Mouse (Mus musculus) embryonic facial prominence, embryonic 13.5 days (tissue): ENCODE results near the gene Grik4. TPM values are rescaled to one million over a fixed set of nuclear protein-coding genes. Genes with fewer than 3 reads are reported as not detected.

Source experiments
- ATAC-seq: fragments of 200-750 bp; cut with Nextera tagmentation; 2 replicates; pipeline ENCODE4 v1.8.0; 2017; ENCODE audit warnings: low read depth; ENCODE audit not compliant: insufficient number of reproducible peaks, insufficient read depth, low FRiP score, low TSS enrichment
- H3K27ac ChIP-seq: fragments of 300-500 bp; sonication (generic); 2 replicates; pipeline ENCODE4 v1.5.1; 2015; ENCODE audit warnings: moderate library complexity, mild to moderate bottlenecking, inconsistent platforms
- H3K27me3 ChIP-seq: fragments of 300-500 bp; sonication (generic); 2 replicates; pipeline ENCODE4 v1.6.1; 2015; ENCODE audit warnings: mild to moderate bottlenecking, inconsistent platforms
- H3K36me3 ChIP-seq: fragments of 300-500 bp; sonication (generic); 2 replicates; pipeline ENCODE4 v1.6.1; 2015; ENCODE audit warnings: mild to moderate bottlenecking, inconsistent platforms
- H3K4me1 ChIP-seq: fragments of 300-500 bp; sonication (generic); 2 replicates; pipeline ENCODE4 v1.6.1; 2015; ENCODE audit warnings: inconsistent platforms
- H3K4me2 ChIP-seq: fragments of 300-500 bp; sonication (generic); 2 replicates; pipeline ENCODE4 v1.6.1; 2015; ENCODE audit warnings: moderate library complexity, mild to moderate bottlenecking, inconsistent platforms
- H3K4me3 ChIP-seq: fragments of 300-500 bp; sonication (generic); 2 replicates; pipeline ENCODE4 v1.5.1; 2015; ENCODE audit warnings: mild to moderate bottlenecking, inconsistent platforms
- H3K9ac ChIP-seq: fragments of 300-500 bp; sonication (generic); 2 replicates; pipeline ENCODE4 v1.6.1; 2015; ENCODE audit warnings: mild to moderate bottlenecking, inconsistent platforms
- H3K9me3 ChIP-seq: fragments of 300-500 bp; sonication (generic); 2 replicates; pipeline ENCODE4 v1.6.1; 2016; ENCODE audit warnings: inconsistent platforms
- WGBS: fragments of 180-500 bp; shearing (Covaris S2); methylation state at CpG from one replicate; pipeline ENCODE4 v1.1.7; 2015; ENCODE audit warnings: mixed read lengths; 5-methylcytosine and 5-hydroxymethylcytosine counted together
- polyA plus RNA-seq: library from polyadenylated mRNA; unstranded; fragments of >200 nt; fragmentation: Nextera tagmentation; extraction: Ambion mirVana; gene quantifications from 2 replicates; pipeline ENCODE4 v1.2.1, GENCODE M21; 2015

The Grik4 gene
- polyA plus RNA-seq, 1 experiment from 2014 or later: 2.5 TPM

DNA sequence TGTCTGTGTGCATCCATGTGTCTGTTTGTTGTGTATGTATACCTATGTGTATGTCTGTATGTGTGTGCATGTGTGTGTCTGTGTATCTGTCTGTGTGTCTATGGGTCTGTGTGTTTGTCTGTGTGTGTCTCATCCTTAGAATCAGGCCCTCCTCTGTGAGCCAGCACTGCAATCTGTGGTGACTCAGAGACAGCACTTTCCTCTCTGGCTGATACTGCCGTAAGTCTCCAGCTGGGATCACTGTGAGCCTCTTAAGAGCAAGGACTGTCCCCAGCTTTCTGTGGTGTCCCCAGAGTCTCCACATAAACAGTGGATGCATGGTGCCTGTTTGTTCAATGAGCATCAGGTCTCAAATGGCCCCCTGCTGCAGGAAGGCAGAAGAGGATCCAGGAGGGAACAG, 127.5 kb downstream of the Grik4 start:
- WGBS: 71% methylated on average over 1 of the region's 1 CpGs
- Histone ChIP-seq H3K4me2 (no peak overlapping the region), H3K4me1 (no peaks in the 10 kb centered on the region), H3K9ac (no peak overlapping the region), H3K27ac (no peak overlapping the region), H3K4me3 (no peak overlapping the region), H3K9me3 (no peaks in the 10 kb centered on the region), H3K36me3 (no peaks in the 10 kb centered on the region), H3K27me3 (no peaks in the 10 kb centered on the region)
- ATAC-seq: no peak

- no peak overlapping the region for H3K4me2 ChIP-seq
- 88% methylated on average over 3 of the region's 3 CpGs for WGBS
- no peak overlapping the region for H3K9ac ChIP-seq
- H3K9me3 ChIP-seq: no peaks in the 10 kb centered on the region
- H3K36me3 ChIP-seq: no peaks in the 10 kb centered on the region
- no peak for ATAC-seq
- no peak overlapping the region for H3K27ac ChIP-seq
- no peaks in the 10 kb centered on the region for H3K4me1 ChIP-seq
- H3K27me3 ChIP-seq: no peaks in the 10 kb centered on the region
- no peak overlapping the region for H3K4me3 ChIP-seq
Measured at GRCm38 (mm10) chr9:42809146-42809545, 135.1 kb downstream of the Grik4 start.

DNA sequence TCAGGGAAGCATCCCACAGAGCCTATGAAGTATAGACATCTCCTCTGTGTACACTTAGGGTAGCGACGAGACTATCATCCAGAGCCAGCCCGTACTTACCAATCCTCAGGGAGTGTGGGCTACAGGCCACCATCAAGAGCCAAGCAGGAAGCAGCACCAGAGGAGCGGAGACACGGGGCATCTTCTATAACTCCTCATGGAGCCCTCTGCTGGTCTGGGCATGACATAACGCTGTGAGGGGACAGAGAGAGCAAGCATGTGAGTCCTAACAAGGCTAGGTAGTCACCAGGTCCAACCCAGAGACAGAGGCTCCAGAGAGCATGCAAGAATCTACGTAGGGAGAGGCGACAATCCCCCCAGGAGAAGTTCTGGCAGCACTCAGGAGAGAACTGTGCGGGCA, 135.9 kb downstream of the Grik4 start:
- Histone ChIP-seq H3K4me2 (no peak overlapping the region), H3K9me3 (no peaks in the 10 kb centered on the region), H3K27ac (no peak overlapping the region), H3K4me3 (no peak overlapping the region), H3K9ac (no peak overlapping the region), H3K36me3 (no peaks in the 10 kb centered on the region), H3K4me1 (no peaks in the 10 kb centered on the region), H3K27me3 (no peaks in the 10 kb centered on the region)
- WGBS: 68% methylated on average over 9 of the region's 9 CpGs
- ATAC-seq: no peak

GRCm38 (mm10) chr9:42803061-42803491, 141.2 kb downstream of the Grik4 start:
- Histone ChIP-seq H3K4me3 (no peak overlapping the region), H3K4me2 (no peak overlapping the region), H3K9ac (no peak overlapping the region), H3K27me3 (no peaks in the 10 kb centered on the region), H3K27ac (no peak overlapping the region), H3K9me3 (no peaks in the 10 kb centered on the region), H3K36me3 (no peaks in the 10 kb centered on the region), H3K4me1 (peaks cover 22% of the 10 kb centered on the region)
- 65% methylated on average over 3 of the region's 3 CpGs for WGBS
- ATAC-seq: no peak

DNA sequence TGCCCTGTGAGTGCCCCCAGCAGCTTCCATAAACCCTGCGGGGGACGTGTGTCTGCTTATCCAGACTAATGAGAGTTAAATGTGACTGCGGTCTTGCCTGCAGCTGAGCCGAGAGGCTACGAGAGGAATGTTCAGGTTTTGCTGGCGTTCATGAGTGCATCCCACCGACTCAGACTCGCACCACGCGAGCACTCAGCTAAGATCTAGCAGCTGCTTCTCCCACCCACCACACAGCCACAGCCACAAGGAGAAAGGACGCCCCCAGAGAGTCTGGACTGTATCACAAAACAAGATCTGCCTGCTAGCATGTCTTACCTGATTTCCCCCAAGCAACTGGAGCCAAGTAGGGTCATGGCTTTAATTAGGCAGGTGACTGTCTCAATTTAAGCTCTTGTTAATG, 142.4 kb downstream of the Grik4 start:
- Histone ChIP-seq H3K4me3 (no peak overlapping the region), H3K9ac (no peak overlapping the region), H3K4me2 (no peak overlapping the region), H3K27ac (no peak overlapping the region), H3K36me3 (no peaks in the 10 kb centered on the region), H3K27me3 (no peaks in the 10 kb centered on the region), H3K4me1 (peaks cover 22% of the 10 kb centered on the region), H3K9me3 (no peaks in the 10 kb centered on the region)
- no peak for ATAC-seq
- WGBS: 70% methylated on average over 11 of the region's 11 CpGs

- Histone ChIP-seq H3K27me3 (no peaks in the 10 kb centered on the region), H3K4me1 (peaks cover 26% of the 10 kb centered on the region), H3K36me3 (no peaks in the 10 kb centered on the region), H3K4me2 (no peak overlapping the region), H3K4me3 (no peak overlapping the region), H3K9ac (no peak overlapping the region), H3K27ac (no peak overlapping the region), H3K9me3 (no peaks in the 10 kb centered on the region)
- ATAC-seq: no peak
- 82% methylated on average over 7 of the region's 7 CpGs for WGBS
Measured at GRCm38 (mm10) chr9:42800138-42800537, 144.2 kb downstream of the Grik4 start.

DNA sequence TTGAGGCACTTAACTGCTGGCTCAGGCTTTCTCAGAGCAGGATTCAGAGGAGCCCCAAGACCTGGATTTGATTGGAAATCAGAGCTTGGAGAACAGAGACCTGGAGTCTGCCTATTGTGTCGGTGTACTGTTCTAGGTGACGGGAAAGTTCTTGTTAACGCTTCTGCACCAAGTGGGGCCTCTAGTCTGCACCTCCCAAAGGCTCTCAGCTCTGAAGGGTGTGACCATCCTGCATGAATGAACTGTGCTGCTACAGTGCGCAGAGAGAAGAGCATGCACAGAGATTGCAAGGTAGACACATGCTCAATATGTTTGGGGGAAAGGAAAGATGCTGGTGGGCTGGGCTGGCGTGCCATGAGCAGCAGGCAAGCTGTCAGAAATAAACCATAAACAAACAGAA, 144.6 kb downstream of the Grik4 start:
- H3K4me2 ChIP-seq: no peak overlapping the region
- no peaks in the 10 kb centered on the region; the same call in 1 of the 2 replicates for H3K27me3 ChIP-seq
- no peak for ATAC-seq
- no peak overlapping the region for H3K9ac ChIP-seq
- H3K4me3 ChIP-seq: no peak overlapping the region
- H3K4me1 ChIP-seq: peaks cover 26% of the 10 kb centered on the region
- WGBS: 90% methylated on average over 5 of the region's 5 CpGs
- H3K9me3 ChIP-seq: no peaks in the 10 kb centered on the region
- H3K27ac ChIP-seq: no peak overlapping the region
- no peaks in the 10 kb centered on the region for H3K36me3 ChIP-seq

DNA sequence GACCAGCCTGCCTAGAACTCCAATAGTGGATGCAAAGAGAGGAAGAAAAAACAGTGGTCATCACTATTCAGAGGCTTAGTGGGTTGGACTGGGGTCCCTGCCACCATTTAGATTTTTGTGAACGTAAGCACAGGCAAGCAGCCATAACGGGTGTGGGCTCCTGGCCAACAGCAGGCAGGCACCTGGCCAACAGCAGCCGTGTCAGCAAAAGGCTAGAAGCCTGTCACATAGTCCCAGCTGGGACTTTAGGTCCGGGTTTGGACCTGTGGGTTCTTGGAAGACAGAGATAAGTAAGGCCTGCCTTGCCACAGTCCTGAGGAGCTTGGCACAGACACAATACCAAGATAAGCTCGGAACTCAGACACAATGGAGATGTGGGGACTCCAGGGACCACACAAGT, 145.1 kb downstream of the Grik4 start:
- no peak for ATAC-seq
- Histone ChIP-seq H3K9ac (no peak overlapping the region), H3K27ac (no peak overlapping the region), H3K4me3 (no peak overlapping the region), H3K4me2 (no peak overlapping the region), H3K36me3 (no peaks in the 10 kb centered on the region), H3K4me1 (peaks cover 26% of the 10 kb centered on the region), H3K27me3 (no peaks in the 10 kb centered on the region; the same call in 1 of the 2 replicates), H3K9me3 (no peaks in the 10 kb centered on the region)
- 61% methylated on average over 5 of the region's 5 CpGs for WGBS

- Histone ChIP-seq H3K4me2 (no peak overlapping the region), H3K4me3 (no peak overlapping the region), H3K36me3 (no peaks in the 10 kb centered on the region), H3K4me1 (peaks cover 26% of the 10 kb centered on the region), H3K27ac (no peak overlapping the region), H3K9ac (no peak overlapping the region), H3K27me3 (peaks cover 4% of the 10 kb centered on the region), H3K9me3 (no peaks in the 10 kb centered on the region)
- 68% methylated on average over 4 of the region's 4 CpGs for WGBS
- no peak for ATAC-seq
Measured at GRCm38 (mm10) chr9:42798280-42798679, 146.0 kb downstream of the Grik4 start.

- Histone ChIP-seq H3K9ac (no peak overlapping the region), H3K4me3 (no peak overlapping the region), H3K4me1 (peaks cover 29% of the 10 kb centered on the region), H3K27ac (no peak overlapping the region), H3K27me3 (peaks cover 10% of the 10 kb centered on the region), H3K9me3 (no peaks in the 10 kb centered on the region), H3K4me2 (no peak overlapping the region), H3K36me3 (no peaks in the 10 kb centered on the region)
- ATAC-seq: no peak
- 79% methylated on average over 8 of the region's 8 CpGs for WGBS
Measured at GRCm38 (mm10) chr9:42797276-42797675, 147.0 kb downstream of the Grik4 start.

GRCm38 (mm10) chr9:42795881-42796280, 148.4 kb downstream of the Grik4 start:
- no peak for ATAC-seq
- H3K9me3 ChIP-seq: no peaks in the 10 kb centered on the region
- H3K27me3 ChIP-seq: peaks cover 12% of the 10 kb centered on the region
- no peak overlapping the region for H3K4me3 ChIP-seq
- H3K27ac ChIP-seq: no peak overlapping the region
- no peak overlapping the region for H3K9ac ChIP-seq
- WGBS: 27% methylated on average over 8 of the region's 8 CpGs
- H3K36me3 ChIP-seq: no peaks in the 10 kb centered on the region
- peaks cover 30% of the 10 kb centered on the region for H3K4me1 ChIP-seq
- no peak overlapping the region for H3K4me2 ChIP-seq

DNA sequence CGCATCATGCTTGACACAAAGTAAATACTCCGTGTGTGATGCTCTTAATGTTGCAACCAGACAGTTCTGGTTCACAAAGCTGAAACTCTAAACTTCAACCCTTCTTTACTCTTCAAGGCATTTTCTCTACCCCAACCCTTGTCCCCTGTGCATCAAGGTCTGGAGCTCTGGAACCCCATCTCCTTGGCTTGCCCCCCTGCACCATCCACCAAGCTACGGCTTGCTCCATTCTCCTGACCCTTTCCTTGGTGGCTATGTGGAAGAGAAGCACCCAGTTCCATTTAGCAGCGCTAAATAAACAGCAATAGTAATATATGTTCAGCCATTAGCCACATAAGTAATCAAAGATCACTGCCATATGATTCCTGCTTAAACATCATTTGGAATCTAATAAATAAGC, 150.3 kb downstream of the Grik4 start:
- Histone ChIP-seq H3K9me3 (no peaks in the 10 kb centered on the region), H3K36me3 (no peaks in the 10 kb centered on the region), H3K9ac (no peak overlapping the region), H3K27ac (no peak overlapping the region), H3K4me2 (no peak overlapping the region), H3K4me1 (peaks cover 22% of the 10 kb centered on the region), H3K27me3 (peaks cover 12% of the 10 kb centered on the region), H3K4me3 (no peak overlapping the region)
- ATAC-seq: no peak
- WGBS: 91% methylated on average over 4 of the region's 4 CpGs

- H3K27me3 ChIP-seq: peaks cover 12% of the 10 kb centered on the region
- 89% methylated on average over 8 of the region's 8 CpGs for WGBS
- ATAC-seq: no peak
- H3K4me1 ChIP-seq: peaks cover 17% of the 10 kb centered on the region
- H3K4me2 ChIP-seq: no peak overlapping the region
- no peak overlapping the region for H3K4me3 ChIP-seq
- H3K36me3 ChIP-seq: no peaks in the 10 kb centered on the region
- H3K9ac ChIP-seq: no peak overlapping the region
- no peaks in the 10 kb centered on the region for H3K9me3 ChIP-seq
- H3K27ac ChIP-seq: no peak overlapping the region
Measured at GRCm38 (mm10) chr9:42793581-42793980, 150.7 kb downstream of the Grik4 start.
